Mouse (Mus musculus): ENCODE data around the gene Col25a1.

The Col25a1 gene

DNA sequence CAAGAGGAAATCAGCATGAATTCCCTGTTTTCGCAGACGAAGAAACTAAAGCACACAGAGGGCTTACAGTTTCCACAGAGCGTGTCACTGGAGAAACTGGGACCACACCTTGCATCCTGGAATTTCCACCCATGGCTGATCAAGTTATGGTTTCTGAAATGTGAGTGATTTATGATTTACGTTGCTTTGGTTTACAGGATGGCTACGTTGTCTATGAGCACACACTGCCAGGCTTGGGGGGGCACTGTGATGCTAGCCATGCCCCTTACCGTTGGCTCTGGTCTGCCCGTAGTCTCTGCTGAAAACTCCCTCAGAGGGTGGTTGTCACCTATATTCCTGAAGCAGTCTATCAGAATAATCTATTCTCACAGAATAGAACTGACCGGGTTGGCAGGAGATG is at the start of gene Col25a1:
Gene Col25a1, plus strand, starts transcription at position 301 of the 400 bp plus-strand sequence.
- DNase-seq (ENCODE audit: low spot score in 2 of 2) = no peak

DNA sequence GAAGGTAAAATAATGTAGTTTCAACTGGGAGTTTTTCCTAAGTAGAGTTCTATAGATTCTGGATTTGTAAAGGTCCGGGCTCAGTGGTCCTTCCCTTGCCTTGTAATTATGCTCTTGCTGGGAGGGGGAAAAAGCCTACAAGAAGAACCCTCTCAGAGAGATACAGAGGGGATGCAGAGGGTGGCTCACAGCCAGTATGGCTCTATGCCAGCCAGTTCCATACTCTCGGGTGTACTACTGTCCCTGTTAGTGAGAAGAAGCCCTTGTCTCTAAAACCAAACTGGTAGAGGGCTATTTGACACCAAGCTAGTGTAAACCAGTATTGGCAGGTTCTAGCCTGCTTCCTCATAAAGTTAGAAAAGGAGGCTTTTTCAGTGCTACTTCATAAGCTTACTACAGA is 48.0 kb upstream of the Col25a1 start:
- no peak for DNase-seq (ENCODE audit: low spot score in 2 of 2)

DNA sequence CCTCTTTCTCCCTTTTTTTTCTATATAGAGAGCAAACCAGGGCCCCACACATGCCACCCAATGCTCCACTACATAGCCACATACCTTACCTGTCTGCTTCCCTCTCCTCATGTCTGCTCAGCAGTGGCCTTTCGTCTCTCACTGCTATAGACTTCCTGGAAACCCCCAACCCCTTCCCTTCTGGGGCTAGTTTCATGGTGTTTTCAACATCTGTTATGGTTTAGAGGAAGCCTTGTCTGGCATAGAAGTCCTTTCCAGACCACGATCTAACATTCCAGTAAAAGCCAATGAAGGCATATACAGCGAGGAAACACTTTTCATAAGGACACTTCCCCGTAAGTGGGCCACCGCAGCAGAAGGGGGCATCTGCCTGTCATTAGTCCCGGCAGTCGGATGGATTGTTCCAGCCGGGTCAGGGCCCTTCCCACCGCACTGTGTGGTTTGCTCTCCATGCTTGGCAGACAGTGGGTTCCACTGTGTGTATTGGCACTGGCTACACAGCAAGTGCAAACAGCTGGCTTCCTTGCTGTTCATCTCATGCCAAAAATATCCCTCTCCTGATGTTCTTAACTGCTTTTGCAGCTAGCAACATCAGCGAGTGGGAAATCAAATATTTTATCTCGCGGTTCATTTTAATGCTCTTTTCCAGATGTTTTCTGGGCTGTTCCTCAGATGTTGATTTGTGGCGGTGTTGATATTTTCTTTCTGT is 44.8 kb upstream of the Col25a1 start:
- no peak for DNase-seq (ENCODE audit: low spot score in 2 of 2)

GRCm38 (mm10) chr3:130087466-130087865 is 43.8 kb upstream of the Col25a1 start:
- no peak for DNase-seq (ENCODE audit: low spot score in 2 of 2)

DNA sequence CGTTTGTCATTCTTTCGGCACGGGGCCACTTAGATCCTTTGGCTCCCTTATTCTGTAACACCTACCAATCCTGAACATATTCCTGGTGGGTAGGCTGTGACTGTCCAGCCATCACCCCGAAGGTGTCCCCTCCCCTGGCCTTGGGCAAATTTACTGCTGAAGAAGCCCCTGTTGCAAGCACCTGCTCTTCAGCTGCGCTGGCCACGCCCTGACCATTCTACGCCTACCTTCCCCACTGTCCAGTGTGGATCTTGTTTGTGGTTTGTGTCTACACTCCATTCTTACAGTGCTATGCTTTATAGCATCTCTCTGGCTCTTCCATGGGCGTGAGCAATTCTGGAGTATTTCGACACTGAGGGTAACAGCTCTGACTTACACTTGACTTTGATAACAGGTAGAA is 42.6 kb upstream of the Col25a1 start:
- DNase-seq (ENCODE audit: low spot score in 2 of 2) = no peak

DNA sequence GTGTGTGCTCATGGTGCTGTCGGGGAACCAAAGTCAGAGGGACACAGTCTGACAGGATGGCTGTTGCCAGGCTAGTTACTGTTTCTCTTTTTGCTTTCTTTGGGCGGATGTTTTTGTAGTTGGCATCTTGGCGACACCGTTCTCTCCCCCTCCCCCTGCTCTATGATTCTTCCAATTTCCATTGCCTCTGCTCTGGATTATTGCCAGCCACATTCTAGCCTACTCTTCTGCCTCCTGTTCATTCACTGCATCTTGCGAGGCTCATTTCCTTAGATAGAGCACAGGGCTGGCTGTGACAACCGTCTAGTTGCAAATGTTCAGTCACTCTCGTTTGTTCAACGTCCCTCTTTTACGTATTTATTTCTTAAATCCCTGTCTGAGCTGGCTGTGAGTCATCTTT is 40.8 kb upstream of the Col25a1 start:
- no peak for DNase-seq (ENCODE audit: low spot score in 2 of 2)

DNA sequence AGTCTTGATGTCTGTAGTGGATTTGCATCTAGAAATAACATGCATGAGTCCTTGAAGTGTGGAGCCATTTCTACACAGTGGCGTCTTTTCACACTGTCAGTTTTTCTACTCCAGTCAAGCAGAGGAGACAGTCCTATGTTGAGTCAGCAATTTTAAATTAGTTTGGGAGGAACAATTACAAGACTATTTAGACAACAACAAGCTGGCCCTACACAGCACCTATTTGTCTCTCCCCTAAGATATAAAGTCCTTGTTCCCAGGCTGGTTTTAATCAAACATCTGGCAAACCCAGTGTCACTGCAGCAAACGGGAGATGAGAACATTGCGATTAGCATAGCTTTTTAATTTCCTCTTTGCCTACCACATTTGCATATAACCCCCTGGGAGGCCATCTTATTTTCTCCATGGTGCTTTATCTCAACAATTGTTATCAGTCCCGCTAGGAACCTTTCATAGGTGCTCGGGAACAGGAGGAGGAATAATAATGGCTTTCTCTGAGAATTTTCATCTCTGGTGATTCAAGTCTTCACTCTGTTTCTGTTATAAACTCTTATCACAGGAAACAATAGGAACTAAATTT is 37.1 kb upstream of the Col25a1 start:
- no peak for DNase-seq (ENCODE audit: low spot score in 2 of 2)

DNA sequence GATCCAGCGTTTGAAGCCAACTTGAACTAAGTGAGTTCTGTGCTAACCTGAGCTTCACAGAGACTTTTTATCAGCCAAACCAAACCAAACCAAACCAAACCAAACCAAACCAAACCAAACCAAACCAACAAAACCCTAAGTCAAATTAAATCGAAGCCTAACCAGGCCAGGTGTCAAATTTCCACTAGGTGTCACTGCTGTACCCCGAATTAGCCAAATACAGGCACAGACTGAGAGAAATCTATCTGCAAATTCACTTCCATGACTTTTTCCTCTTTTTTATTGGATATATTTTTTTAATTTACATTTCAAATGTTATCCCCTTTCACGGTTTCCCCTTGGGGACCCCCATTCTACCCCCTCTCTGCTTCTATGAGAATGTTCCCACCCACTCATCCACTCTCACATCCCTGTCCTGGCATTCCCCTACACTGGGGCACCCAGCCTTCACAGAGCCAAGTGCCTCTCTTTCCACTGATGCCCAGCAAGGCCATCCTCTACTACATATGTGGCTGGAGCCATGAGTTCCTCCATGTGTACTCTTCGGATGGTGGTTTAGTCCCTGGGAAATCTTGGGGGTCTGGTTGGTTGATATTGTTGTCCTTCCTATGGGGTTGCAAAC is 36.0 kb upstream of the Col25a1 start:
- no peak for DNase-seq (ENCODE audit: low spot score in 2 of 2)

DNA sequence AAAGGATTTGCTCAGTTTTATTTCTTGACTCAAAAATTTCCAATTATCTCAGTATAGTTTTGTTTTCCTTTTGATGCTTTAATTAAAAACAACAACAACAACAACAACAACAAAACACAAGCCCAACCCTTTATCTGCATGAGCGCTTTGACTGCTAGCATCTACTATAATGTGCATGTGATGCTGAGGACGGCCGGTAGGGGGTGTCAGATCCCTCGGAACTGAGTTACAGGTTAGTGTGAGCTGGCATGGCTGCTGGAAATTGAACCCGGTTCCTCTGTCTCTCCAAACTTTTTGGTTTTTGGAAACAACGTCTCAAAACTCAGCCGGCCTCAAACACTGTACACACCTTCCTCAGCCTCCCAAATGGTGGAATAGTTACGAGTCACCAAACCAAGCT is 27.8 kb upstream of the Col25a1 start:
- DNase-seq (ENCODE audit: low spot score in 2 of 2) = peak in 1 of 2 experiments; percentile 3

GRCm38 (mm10) chr3:130104471-130104870 is 26.8 kb upstream of the Col25a1 start:
- no peak for DNase-seq (ENCODE audit: low spot score in 2 of 2)

GRCm38 (mm10) chr3:130116886-130117285 is 14.4 kb upstream of the Col25a1 start:
- no peak for DNase-seq (ENCODE audit: low spot score in 2 of 2)

DNA sequence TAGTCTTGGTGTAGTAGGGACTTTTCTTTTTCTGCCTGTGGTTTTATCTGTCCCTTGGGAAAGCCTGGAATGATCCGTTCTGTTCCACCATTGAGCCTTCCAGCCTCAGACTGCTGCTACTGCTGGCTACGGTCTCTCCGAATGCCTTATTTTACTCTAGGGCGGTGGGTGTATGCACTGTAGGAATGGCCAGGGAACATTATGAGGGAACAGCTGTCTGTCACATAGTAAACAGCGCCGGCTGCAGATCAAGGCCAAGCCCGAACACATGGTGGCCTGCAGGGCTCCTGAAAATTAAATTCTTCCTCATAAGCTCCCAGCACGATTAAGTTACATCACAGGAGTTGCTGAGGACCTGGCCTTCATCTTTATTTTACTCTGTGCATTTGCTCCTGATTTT is 3.5 kb upstream of the Col25a1 start:
- DNase-seq (ENCODE audit: low spot score in 2 of 2) = no peak

- no peak for DNase-seq (ENCODE audit: low spot score in 2 of 2)
These were observed 2.7 kb upstream of the Col25a1 start for GRCm38 (mm10) chr3:130128564-130128963.

DNA sequence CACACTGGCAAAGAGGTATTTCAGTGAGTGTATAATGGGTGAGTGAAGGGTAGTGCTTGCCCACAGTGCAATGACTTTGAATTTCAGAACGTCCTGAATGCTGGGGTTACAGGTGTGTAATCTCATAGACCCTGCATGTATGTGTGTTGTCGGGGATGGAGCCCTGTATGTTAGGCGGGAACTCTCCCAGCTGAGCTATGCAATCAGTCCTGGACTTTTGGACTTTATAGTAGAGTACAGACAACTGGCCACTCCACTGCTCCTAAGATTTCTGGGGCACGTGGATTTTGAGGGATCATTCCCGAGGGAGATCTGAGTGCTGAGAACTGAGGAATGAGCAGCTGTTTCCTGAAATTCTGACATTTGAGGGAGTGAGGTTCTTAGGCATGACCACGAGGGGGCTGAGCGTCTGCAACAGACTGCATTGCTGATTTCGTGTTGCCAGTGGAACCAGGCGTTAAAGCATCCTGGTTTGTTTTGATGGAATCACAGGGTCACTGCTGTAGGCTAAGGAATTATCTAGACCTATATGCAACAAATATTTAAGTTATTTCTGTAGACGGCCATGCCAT is 1.6 kb upstream of the Col25a1 start:
- DNase-seq (ENCODE audit: low spot score in 2 of 2) = no peak

GRCm38 (mm10) chr3:130137204-130137603 is 5.9 kb downstream of the Col25a1 start:
- no peak for DNase-seq (ENCODE audit: low spot score in 2 of 2)

DNA sequence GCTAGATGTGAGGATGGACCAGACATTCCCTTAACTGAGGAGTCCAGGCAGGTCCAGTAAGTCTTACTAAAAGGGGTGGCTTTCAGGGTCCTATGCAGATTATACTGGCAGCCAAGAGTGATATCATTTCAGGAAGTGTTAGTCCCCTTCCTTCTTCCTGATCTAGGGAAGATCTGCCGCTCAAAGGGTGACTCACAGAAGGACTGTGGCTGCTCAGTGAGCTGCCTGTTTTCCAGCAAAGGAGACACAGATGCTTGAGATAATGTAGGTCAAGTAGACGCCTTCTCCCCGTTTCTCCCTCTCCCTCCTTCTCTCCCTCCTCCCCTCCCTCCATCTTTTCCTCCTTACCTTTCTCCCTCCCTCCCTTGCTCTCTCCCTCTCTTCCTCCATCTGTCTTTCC is 6.3 kb downstream of the Col25a1 start:
- no peak for DNase-seq (ENCODE audit: low spot score in 2 of 2)

GRCm38 (mm10) chr3:130145874-130146273 is 14.6 kb downstream of the Col25a1 start:
- DNase-seq (ENCODE audit: low spot score in 2 of 2) = no peak

GRCm38 (mm10) chr3:130147827-130148226 is 16.5 kb downstream of the Col25a1 start:
- DNase-seq (ENCODE audit: low spot score in 2 of 2) = no peak

- DNase-seq (ENCODE audit: low spot score in 2 of 2) = no peak
These were observed 17.9 kb downstream of the Col25a1 start for GRCm38 (mm10) chr3:130149180-130149579.

GRCm38 (mm10) chr3:130153117-130153516 is 21.8 kb downstream of the Col25a1 start:
- no peak for DNase-seq (ENCODE audit: low spot score in 2 of 2)

- no peak for DNase-seq (ENCODE audit: low spot score in 2 of 2)
These were observed 26.2 kb downstream of the Col25a1 start for GRCm38 (mm10) chr3:130157551-130157950.

- DNase-seq (ENCODE audit: low spot score in 2 of 2) = no peak
These were observed 28.6 kb downstream of the Col25a1 start for GRCm38 (mm10) chr3:130159906-130160305.

GRCm38 (mm10) chr3:130160902-130161301 is 29.6 kb downstream of the Col25a1 start:
- no peak for DNase-seq (ENCODE audit: low spot score in 2 of 2)

Data from natural killer cell, adult 2 months (primary cell).